Mouse (Mus musculus) MEL (cell line): ENCODE measurements at regions not wholly inside any gene's neighbourhood (a gene's known extent, or its start where the extent isn't known, plus 50 kb on each side); places are given as distances from the start of the nearest gene placed in this dataset.

Experiments used
- CHD2 ChIP-seq: IDR thresholded peaks from 2 replicates; pipeline ENCODE4 v1.6.1; 2011; ENCODE audit warnings: low read length, improper control_type of control experiment
- CTCF ChIP-seq, 3 experiments: IDR thresholded peaks in 2 of 3; conservative IDR thresholded peaks in 1 of 3; 2 replicates each; pipeline ENCODE4 v1.5.1; 2011 to 2012; ENCODE audit warnings: low read length in 3 of 3, low read depth in 2 of 3, mild to moderate bottlenecking in 2 of 3, improper control_type of control experiment in 1 of 3, inconsistent platforms in 1 of 3, mixed read lengths in 1 of 3, moderate library complexity in 1 of 3; ENCODE audit not compliant: control insufficient read depth in 1 of 3, insufficient read depth in 1 of 3, poor library complexity in 1 of 3, severe bottlenecking in 1 of 3
- E2F4 ChIP-seq: IDR thresholded peaks from 2 replicates; pipeline ENCODE4 v1.6.1; 2011; ENCODE audit warnings: low read depth, low read length, improper control_type of control experiment, borderline replicate concordance
- EP300 ChIP-seq, 2 experiments: IDR thresholded peaks; 2 replicates each; pipeline ENCODE4 v1.6.1; 2011; ENCODE audit warnings: improper control_type of control experiment in 2 of 2, low read length in 2 of 2, low read depth in 1 of 2, mild to moderate bottlenecking in 1 of 2
- GATA1 ChIP-seq: IDR thresholded peaks from 2 replicates; pipeline ENCODE4 v1.6.1; 2011; ENCODE audit warnings: low read depth, low read length, improper control_type of control experiment
- HCFC1 ChIP-seq: IDR thresholded peaks from 2 replicates; pipeline ENCODE4 v1.6.1; 2012; ENCODE audit warnings: low read depth, mild to moderate bottlenecking, inconsistent platforms, low read length, improper control_type of control experiment, moderate library complexity
- MAX ChIP-seq: IDR thresholded peaks from 2 replicates; pipeline ENCODE4 v1.6.1; 2011; ENCODE audit warnings: low read length, improper control_type of control experiment
- POLR2A ChIP-seq, 2 experiments: IDR thresholded peaks; 2 replicates each; pipeline ENCODE4 v1.6.1; 2011 to 2012; ENCODE audit warnings: low read length in 2 of 2, mild to moderate bottlenecking in 2 of 2, control low read depth in 1 of 2, improper control_type of control experiment in 1 of 2, low read depth in 1 of 2, moderate library complexity in 1 of 2; ENCODE audit not compliant: control insufficient read depth in 1 of 2, insufficient read depth in 1 of 2, poor library complexity in 1 of 2
- POLR2AphosphoS2 ChIP-seq: IDR thresholded peaks from 2 replicates; pipeline ENCODE4 v1.6.1; 2011; ENCODE audit warnings: low read length, improper control_type of control experiment
- SIN3A ChIP-seq: IDR thresholded peaks from 2 replicates; pipeline ENCODE4 v1.6.1; 2012; ENCODE audit warnings: low read length, improper control_type of control experiment, inconsistent platforms
- SMC3 ChIP-seq: IDR thresholded peaks from 2 replicates; pipeline ENCODE4 v1.6.1; 2011; ENCODE audit warnings: low read depth, low read length, improper control_type of control experiment
- TCF12 ChIP-seq: IDR thresholded peaks from 2 replicates; pipeline ENCODE4 v1.6.1; 2014; ENCODE audit warnings: low read depth, mild to moderate bottlenecking, inconsistent platforms, low read length, improper control_type of control experiment, moderate library complexity
- ZKSCAN1 ChIP-seq: IDR thresholded peaks from 2 replicates; pipeline ENCODE4 v1.6.1; 2012; ENCODE audit warnings: low read depth, mild to moderate bottlenecking, inconsistent platforms, low read length, improper control_type of control experiment, moderate library complexity
- ZNF384 ChIP-seq: IDR thresholded peaks from 2 replicates; pipeline ENCODE4 v1.6.1; 2012; ENCODE audit warnings: low read depth, mild to moderate bottlenecking, inconsistent platforms, low read length, improper control_type of control experiment

GRCm38 (mm10) chr1:67409531-67409930, 286.7 kb downstream of the Cps1 start:
- TF ChIP-seq GATA1 = no peak
- no peak for TF ChIP-seq CTCF (IDR thresholded peaks at IDR 0.05 in 2 of 3, conservative IDR thresholded peaks at IDR 0.05 in 1 of 3; ENCODE audit: control insufficient read depth in 1 of 3, insufficient read depth in 1 of 3, low read depth in 2 of 3, low read length in 3 of 3, poor library complexity in 1 of 3, severe bottlenecking in 1 of 3)
- no peak for TF ChIP-seq EP300 (IDR thresholded peaks at IDR 0.05; ENCODE audit: low read depth in 1 of 2, low read length in 2 of 2)
- no peak for TF ChIP-seq HCFC1
- no peak for TF ChIP-seq POLR2A (IDR thresholded peaks at IDR 0.05; ENCODE audit: control insufficient read depth in 1 of 2, insufficient read depth in 1 of 2, low read depth in 1 of 2, low read length in 2 of 2, poor library complexity in 1 of 2)
- no peak for TF ChIP-seq TCF12
- no peak for TF ChIP-seq E2F4
- no peak for TF ChIP-seq MAX
- no peak for TF ChIP-seq SIN3A
- TF ChIP-seq ZKSCAN1 = no peak
- no peak for TF ChIP-seq ZNF384
- TF ChIP-seq POLR2AphosphoS2 = no peak
- no peak for TF ChIP-seq SMC3
- TF ChIP-seq CHD2 = no peak
